Mouse (Mus musculus) CD4-positive helper T cell, adult 2 months (primary cell): Measurements from ENCODE around the gene Araf.
A peak's percentile ranks its signal among the peaks of the same experiment; 100 is the strongest.

Experiments
- DNase-seq: peaks from one replicate; pipeline ENCODE4 v3.0.0-alpha.2; 2012; ENCODE audit warnings: low read depth, missing footprints, low spot score

The Araf gene

DNA sequence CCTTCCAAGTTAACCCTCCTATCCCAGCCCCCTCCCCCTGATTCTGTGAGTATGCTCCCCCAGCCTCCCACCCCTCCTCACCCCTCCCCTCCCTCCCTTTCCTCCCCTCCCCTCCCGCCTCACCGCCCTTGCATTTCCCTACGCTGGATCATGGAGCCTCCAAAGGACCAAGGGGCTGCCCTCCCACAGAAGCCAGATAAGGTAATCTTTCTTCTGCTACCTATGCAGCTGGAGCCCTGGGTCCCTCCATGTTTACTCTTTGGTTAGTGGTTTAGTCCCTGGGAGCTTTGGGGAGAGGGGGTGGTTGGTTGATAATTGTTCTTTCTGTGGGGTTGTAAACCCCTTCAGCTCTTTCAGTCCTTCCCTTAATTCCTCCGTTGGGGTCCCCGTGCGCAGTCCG lies at the start of gene Araf:
Araf (plus strand) TSS at position 134 of the 400 bp plus-strand sequence.
- DNase-seq, result no peak

DNA sequence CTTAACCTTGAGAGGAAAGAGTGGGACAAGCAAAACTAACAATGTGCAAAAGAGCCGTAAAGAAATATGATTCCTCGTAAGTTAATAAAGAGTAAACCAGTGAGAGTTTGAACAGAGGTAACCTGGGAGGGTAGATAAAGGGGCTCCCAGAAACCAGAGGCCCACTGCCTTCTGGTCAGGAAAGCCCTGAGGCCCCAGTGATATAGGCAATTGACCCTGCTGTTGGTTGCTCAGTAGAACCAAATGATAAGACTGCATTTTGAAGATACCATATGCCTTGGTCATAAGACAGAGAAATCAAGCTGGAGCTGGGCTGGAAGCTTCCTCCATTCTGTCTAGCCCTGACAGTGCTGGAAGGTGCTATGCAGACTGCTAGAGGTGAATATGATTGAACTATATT lies 48.8 kb upstream of the Araf start:
- DNase-seq, result no peak

DNA sequence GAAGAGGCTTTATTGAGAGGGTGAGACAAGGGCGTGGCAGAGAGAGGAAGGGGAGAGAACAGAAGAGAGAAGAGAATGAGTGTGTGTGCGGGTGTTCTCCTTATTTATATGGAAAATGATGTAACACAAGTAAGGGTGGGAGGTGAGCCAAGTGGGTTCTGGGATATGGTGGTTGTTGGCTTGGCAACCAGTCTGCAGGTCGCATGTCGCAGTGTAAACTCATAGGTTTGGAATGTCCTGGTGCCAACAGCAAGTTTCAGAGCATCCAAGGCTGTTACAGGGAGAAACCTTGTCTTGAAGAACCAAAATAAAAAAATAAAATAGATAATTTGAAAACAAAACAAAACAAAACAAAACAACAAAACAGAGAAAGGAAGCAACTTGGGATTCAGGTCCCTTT lies 36.4 kb upstream of the Araf start:
- no peak for DNase-seq

DNA sequence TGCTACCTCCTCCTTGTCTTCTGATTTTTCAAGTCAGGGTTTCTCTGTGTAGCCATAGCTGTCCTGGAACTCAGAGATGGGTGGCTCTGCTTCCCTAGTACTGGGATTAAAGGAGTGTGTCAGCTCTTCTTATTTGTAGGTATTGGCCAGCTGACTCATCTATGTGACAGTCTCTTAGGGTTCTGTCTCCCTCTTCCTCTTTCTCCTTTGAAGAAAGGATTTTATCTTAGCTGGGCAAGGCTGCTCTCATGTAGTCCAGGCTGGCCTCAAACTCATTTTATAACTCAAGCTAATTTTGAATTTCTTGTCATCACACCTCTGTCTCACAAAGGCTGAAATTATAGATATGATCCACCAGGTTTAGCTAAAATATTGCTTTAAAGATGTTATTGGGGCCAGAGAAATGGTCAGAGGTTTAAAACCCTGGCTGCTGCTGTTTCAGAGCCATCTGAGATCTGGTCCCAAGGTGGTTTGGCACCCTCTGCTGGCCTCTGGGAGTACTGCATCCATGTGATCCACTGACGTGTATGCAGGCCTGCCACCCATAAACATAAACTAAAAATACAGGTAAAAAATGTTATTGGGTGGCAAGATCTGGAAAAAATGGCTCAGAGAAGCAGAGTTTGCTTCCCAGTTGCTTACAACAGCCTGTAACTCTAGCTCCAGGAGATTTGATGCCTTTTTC lies 26.8 kb upstream of the Araf start:
- peak; percentile 76 for DNase-seq

DNA sequence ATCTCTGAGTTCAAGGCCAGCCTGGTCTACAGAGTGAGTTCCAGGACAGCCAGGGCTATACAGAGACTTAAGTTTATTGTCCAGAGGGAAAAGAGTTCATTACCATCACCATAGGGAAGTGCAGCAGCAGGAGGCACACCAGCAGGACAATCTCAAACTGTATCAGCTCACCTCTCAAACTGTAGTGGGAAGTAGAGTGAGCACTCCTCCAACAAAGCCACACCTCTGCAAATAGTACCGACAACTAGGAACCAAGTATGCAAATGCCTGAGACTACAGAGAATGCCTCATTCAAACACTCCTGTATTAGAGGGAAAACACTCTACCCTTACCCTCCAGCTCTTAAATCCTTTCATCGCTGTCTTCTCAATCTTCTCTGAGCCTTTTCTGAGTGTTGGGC lies 25.9 kb upstream of the Araf start:
- peak; percentile 3 for DNase-seq

DNA sequence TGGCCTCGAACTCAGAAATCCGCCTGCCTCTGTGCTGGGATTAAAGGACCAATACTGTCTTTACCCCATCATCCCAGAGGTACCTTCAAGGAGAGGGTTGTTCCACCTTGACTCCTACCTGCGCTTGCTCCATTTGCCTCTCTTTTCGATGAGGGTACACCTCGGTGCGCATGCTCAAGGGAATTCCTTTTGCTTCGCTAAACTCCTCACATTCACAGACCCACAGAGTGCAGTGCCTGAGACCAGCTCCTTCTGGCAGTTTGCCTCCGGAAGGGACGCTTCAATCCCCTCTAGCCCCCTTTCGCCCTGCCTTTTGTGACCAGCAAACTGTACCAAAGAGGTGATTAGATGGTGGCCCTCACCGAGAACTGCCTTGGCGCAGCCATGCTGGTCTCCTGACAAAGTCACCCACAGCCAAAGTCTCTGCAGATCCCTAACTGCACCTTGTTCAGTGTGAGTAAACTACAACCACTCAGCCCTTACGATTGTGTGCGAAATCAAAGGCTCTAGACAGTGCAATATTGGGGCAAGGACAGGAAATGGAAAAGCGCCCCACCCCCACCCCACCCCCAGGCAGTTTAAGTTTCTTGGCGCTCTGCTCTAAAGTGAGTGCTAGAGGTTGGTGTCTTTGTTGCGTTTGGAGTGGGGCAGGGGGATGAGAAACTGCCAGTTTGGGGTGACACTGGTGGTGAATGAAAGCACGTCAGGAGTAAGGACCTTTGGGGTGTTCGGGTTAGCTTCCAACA lies 22.2 kb upstream of the Araf start:
- DNase-seq, result peak; percentile 39

DNA sequence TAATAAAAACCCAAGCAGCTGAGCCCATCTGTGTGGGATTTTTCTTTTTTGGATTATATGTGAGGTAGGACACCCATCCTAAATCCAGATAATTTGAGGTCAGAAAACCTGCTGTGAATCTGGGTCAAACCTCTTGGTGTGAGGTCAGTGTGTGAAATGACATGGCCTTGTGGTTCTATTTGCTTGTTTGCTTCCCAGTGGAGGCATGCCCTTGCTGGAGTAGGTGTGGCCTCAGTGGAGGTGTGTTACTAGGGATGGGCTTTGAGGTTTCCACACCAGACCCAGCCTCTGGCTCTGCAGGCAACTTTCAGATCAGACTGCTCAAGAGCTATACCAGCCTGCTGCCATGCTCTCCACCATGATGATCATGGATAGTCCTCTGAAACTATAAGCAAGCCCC lies 20.0 kb upstream of the Araf start:
- DNase-seq, result no peak

DNA sequence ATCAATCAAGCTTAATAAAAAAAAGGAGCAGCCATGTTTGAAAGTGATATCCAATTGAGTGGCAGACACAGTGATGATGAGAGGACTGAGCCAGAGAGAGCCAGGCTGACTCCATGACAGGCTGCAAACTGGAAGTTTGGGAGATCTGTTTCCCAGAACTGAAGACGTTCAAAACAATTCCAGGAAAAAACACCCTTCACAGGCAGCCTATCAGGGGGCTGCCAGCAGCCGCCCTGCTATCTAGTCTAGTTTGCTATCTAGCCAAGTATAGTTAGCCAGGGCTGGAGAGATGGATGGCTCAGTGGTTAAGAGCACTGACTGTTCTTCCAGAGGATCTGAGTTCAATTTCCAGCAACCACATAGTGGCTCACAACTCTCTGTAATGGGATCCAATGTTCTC lies 10.3 kb upstream of the Araf start:
- DNase-seq, result no peak

DNA sequence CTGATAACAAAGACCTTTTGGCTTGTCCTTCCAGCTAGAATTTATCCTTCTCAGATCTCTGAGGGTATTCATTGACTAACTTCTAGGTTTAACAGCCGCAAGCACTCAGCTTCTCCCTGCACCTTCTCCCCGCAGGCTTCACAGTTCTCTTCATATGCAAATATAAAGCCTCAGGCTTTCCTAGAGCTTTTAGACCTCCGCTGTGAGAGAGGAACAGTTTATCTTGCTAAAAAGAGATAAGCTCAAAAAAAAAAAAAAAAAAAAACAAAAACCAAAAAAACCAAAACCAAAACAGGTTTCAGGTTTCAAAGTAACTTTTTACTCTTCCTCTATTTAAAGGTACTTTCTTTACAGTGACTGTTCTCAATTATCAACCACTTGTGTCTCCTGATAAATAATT lies 5.2 kb upstream of the Araf start:
- no peak for DNase-seq

DNA sequence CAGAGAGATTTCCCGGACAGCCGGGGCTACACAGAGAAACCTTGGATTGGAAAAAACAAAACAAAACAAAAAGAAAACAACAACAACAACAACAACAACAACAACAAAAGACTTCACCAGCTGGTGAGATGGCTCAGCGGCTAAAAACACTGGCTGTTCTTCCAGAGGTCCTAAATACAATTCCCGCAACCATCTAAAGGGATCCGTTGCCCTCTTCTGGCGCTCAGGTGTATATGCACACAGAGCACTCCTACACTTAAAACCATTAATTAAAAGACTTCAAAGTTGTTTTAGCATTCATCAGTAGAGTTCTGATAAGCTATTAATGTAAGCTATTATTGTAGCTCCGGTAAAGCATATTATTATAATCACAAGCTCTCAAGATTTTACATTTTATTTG lies 4.4 kb upstream of the Araf start:
- DNase-seq, result peak; percentile 28

DNA sequence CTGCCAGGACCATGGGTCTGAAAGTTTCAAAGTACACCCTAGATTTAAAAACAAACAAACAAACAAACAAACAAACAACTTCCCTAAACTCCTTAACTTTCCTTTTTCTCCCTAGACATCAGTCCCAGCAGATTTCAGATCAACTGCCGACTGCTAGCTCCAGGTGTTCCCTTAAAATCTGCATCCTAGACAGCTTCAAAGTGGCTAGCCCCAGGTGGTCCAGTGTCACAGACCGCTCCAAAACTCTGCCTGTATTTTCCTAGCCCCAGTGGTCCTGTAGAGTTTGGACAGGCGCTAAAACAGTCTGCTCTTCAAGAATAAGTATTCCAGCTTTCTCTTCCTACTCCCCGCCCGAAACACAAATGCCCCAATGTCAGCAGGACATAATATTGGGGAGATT lies 3.4 kb upstream of the Araf start:
- no peak for DNase-seq

DNA sequence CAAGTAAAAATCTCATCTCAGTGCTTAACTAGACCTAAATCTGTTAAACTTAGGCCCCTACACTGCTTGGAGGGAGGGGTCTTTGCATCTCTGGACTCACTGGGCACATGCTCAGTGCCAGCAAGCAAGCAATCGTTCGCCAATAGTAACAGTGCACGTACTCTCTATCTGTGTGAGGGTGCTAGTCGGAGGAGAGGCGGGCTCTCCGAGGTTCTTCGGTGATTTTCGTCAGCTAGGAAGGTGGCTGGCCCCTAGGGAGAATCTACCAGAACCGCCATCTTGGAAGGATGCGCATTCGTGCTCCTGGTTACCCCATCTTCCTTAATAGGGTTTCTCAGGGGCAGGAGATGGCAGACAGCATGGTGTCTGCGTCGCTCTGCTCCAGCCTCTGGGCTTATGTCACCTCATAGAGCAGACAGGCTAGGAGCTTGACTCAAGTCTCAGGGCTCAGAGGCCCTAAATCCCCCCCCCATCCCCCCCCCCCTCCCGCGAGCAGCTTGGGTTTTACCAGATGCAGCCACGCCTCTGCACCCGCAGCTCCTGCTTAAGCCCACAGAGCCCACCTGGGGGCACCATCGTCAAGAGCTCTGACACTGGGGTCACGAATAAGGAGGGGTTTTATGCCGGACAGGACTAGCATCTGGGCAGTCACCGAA lies 655 bp downstream of the Araf start:
- peak; percentile 86 for DNase-seq

DNA sequence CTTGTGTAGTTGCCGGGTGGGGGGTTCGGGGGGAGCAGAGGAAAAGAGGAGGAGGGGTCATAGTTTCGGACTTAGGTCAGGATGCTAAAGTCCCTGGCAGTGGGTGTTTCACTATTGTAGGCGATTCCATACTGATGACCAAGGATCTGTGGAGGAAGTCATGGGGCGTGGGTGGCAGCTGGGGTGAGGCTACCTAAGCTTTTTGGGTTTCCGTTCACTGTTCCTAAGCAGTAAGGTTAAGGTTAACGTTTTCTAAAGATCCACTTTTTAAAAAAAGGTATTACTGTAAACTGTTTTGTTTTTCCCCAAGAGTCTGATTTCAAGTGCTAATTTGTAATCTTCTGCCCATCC lies 1.2 kb downstream of the Araf start:
- DNase-seq, result no peak

DNA sequence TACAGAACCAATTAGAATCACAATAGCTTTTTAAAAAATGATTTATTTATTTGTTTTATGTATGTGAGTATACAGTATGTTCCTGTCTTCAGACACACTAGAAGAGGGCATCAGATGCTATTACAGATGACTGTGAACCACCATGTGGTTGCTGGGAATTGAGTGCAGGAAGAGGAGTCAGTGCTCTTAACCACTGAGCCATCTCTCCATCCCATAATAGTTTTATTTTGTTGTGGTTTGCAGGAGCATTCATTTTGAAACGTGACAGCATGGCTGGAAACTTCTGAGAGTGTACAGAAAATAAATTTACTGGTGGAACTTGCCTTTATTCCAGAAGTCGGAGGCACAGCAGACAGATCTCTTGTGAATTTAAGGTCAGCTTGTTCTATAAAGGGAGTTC lies 3.8 kb downstream of the Araf start:
- peak; percentile 66 for DNase-seq

DNA sequence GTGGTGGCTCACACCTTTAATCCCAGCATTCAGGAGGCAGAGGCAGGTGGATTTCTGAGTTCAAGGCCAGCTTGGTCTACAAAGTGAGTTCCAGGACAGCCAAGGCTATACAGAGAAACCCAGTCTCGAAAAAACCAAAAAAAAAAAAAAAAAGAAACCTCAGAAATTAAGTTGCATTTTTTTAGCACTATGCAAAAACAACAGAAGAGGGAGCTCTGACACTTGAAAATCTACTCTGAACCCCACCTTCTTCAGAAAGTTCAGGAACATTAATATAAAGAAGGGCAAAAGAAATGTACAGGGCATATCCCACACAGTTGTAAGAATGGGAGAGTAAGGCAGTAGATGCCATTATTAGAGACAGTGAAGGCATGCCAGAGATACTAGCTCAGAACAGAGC lies 6.7 kb downstream of the Araf start:
- DNase-seq, result peak; percentile 43

DNA sequence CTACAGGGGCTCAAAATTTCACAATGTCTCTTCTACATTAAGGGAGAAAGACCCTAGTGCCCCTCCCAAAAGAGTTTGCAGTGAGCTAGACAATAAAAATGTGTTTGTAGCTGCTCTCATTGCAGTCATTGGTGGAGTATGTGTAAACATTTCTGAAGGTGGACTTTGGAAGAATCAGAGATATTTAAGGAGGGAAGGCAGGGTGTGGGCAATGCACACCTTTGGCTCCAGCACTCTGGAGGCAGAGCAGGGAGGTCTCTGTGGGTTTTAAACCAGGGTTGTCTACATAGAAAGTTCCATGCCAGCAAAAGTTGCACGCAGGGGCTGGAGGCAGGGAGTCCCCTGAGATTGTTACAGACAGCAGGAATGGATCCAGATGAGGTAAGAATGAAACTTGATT lies 8.7 kb downstream of the Araf start:
- no peak for DNase-seq

DNA sequence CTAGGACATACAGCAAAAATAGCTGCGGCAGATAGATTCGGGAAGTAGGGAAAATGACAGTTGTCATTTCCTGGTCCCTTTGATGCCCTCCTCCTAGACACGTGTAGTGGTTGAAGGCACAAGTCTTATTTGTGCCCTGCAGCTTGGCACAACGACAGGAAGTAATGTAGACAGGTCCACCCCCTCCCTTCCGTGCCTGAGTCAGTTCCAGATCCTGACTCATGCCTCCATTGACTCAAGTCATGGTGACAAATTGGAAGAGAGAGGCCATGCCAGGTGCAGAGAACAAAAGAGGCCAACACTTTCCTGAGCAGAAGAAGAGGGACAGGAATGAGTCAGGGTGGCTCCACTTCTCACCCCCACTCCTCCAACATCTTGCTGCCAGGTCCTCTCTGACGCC lies 19.4 kb downstream of the Araf start:
- DNase-seq, result peak; percentile 72

DNA sequence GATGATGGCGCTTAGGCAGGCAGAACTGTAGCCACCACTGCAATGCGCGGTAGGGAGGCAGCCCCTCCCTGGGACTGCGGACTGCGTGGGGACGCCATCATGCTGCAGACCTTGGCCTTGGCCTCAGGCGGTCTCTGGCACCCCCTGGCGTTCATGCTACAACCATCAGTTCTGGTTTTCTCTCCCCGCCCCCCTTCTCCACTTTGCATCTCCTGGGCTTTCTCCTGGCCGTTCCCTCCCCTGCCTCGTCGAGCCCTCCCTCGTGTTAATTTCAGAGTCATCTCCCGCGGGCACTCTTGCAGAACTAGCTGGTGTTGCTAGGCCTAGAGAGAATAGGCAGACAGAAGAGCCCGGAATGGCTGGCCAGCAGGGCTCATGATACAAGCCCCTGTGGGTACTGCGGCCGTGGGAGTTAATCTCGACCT lies 21.6 kb downstream of the Araf start:
- peak; percentile 85 for DNase-seq

DNA sequence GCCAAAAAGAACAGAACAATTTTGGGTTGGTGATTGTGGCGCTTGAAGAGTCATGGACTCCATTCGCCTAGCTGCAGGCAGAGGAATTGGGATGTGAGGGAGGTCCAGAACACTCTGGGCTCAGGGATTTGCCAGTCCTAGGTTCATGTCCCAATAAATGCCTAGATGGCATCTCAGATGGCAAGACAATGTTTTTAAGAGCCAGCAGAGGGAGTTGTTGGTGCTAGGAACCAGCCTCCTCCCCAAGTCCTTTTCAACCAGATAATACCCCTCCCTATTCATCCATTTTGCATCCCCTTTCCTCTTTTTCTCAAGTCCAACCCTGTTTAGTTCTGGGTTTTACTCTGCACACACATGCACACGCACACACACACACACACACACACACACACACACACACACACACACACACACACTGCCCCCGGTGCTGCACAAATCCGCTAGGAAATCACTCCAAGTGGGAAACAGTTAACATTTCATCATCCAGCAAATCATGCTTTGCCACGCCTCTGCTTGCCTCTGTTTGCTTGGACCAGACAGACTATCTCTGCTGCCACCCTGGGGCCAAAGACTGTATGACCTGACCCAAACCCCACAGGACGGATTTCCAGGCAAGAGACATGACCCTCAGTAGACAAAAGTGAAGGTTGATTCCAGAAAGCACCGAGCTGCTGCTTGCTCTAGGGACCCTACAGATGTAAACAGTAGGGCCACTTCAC lies 22.3 kb downstream of the Araf start:
- DNase-seq, result peak; percentile 60

DNA sequence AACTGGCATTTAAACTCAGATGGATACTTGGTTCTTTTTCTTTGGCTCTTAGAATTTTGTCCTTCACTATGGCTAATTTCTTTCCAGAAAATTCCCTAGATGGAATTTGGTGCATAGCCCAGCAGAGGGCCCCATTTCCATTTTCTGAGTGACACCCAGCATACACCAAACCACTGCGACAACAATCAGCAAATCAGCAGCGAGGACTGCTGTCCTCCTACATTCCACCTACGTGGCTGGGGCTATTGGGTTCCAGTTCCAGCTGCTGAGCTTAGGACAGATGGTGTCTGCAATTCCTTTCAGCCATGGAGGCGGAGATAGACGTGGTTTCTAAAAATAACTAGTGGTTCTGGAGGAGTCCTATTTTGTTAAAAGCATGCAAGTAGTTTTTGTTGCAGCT lies 31.3 kb downstream of the Araf start:
- no peak for DNase-seq

DNA sequence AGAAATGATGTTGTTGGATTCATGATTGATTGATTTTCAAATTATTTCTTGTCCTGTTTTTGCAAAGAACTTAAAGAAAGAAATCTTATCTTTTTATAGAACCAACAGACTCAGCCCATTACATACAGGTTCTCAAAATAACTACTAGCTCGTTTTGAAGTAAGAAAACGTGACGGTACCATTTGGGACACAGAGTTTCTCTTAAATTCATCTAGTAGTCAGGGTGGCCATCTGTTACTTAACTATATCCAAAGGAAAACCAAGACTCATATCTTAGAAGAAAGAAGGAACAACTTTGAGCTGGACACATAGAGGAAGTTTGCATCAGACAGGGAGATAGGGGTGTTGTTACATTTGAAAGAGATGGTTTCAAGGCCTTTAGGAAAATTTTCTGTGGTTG lies 49.6 kb downstream of the Araf start:
- no peak for DNase-seq

DNA sequence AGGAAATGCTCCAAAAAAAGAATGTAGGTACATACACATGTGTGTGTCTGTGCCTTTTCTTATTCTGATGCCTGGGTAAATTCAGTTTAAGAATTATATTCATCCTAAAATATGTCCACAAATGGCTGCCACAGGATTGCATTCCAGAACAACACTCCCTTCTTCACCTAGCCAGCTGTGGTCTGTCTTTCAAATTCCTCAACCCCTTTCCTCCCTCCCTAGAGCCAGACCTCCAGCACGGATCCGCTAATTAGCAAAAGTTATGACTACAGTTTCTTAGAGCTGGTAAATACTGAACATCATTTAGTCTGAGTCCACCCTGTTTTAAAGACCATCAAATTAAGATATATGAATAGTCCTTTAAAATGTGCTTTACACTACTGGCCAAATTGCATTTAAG lies 50.2 kb downstream of the Araf start:
- no peak for DNase-seq
